Mouse (Mus musculus) neural tube, embryonic 10.5 days (tissue): ENCODE measurements at regions not wholly inside any gene's neighbourhood (a gene's known extent, or its start where the extent isn't known, plus 50 kb on each side); places are given as distances from the start of the nearest gene placed in this dataset.

Experiments
- DNase-seq: peaks from one replicate; pipeline ENCODE4 v3.0.0-alpha.2; 2017; ENCODE audit warnings: low spot score; ENCODE audit errors: extremely low spot score

GRCm38 (mm10) chr1:193951936-193952335 lies 581.8 kb upstream of the Camk1g start:
- DNase-seq, result no peak

- DNase-seq, result no peak
Measured at GRCm38 (mm10) chr1:193949817-193950216, 579.7 kb upstream of the Camk1g start.

- no peak for DNase-seq
Measured at GRCm38 (mm10) chr1:193946953-193947586, 577.0 kb upstream of the Camk1g start.

GRCm38 (mm10) chr1:193935969-193936368 lies 565.9 kb upstream of the Camk1g start:
- DNase-seq, result no peak

GRCm38 (mm10) chr1:193934308-193934707 lies 564.2 kb upstream of the Camk1g start:
- DNase-seq, result no peak

- DNase-seq, result no peak
Measured at GRCm38 (mm10) chr1:193931131-193931729, 561.1 kb upstream of the Camk1g start.

GRCm38 (mm10) chr1:193928607-193929006 lies 558.5 kb upstream of the Camk1g start:
- no peak for DNase-seq

GRCm38 (mm10) chr1:193922756-193923155 lies 552.7 kb upstream of the Camk1g start:
- DNase-seq, result no peak

- DNase-seq, result no peak
Measured at GRCm38 (mm10) chr1:193919243-193919642, 549.1 kb upstream of the Camk1g start.

- no peak for DNase-seq
Measured at GRCm38 (mm10) chr1:193905711-193906110, 535.6 kb upstream of the Camk1g start.

- no peak for DNase-seq
Measured at GRCm38 (mm10) chr1:193894072-193894471, 524.0 kb upstream of the Camk1g start.

GRCm38 (mm10) chr1:193876540-193876939 lies 506.4 kb upstream of the Camk1g start:
- DNase-seq, result no peak

- DNase-seq, result no peak
Measured at GRCm38 (mm10) chr1:193876121-193876520, 506.0 kb upstream of the Camk1g start.

- no peak for DNase-seq
Measured at GRCm38 (mm10) chr1:193875287-193875686, 505.2 kb upstream of the Camk1g start.

GRCm38 (mm10) chr1:193870731-193871130 lies 500.6 kb upstream of the Camk1g start:
- no peak for DNase-seq

GRCm38 (mm10) chr1:193868639-193869320 lies 498.7 kb upstream of the Camk1g start:
- no peak for DNase-seq

- no peak for DNase-seq
Measured at GRCm38 (mm10) chr1:193860767-193861299, 490.7 kb upstream of the Camk1g start.

- DNase-seq, result no peak
Measured at GRCm38 (mm10) chr1:193860354-193860753, 490.3 kb upstream of the Camk1g start.

- no peak for DNase-seq
Measured at GRCm38 (mm10) chr1:193859257-193860125, 489.4 kb upstream of the Camk1g start.

- no peak for DNase-seq
Measured at GRCm38 (mm10) chr1:193847922-193848321, 477.8 kb upstream of the Camk1g start.

- no peak for DNase-seq
Measured at GRCm38 (mm10) chr1:193844868-193845267, 474.8 kb upstream of the Camk1g start.
